Mouse (Mus musculus) stomach, embryonic 16.5 days (tissue): ENCODE measurements at regions not wholly inside any gene's neighbourhood (a gene's known extent, or its start where the extent isn't known, plus 50 kb on each side); places are given as distances from the start of the nearest gene placed in this dataset.
A peak's percentile ranks its signal among the peaks of the same experiment; 100 is the strongest.
"Not testable (repeated sequence)": the region's sequence is repeated elsewhere in the genome, so short reads cannot be mapped to it uniquely, and the experiment has no call there.

Experiments used
- ATAC-seq: fragments of 200-750 bp; cut with Nextera tagmentation; 2 replicates; pipeline ENCODE4 v1.8.0; 2017; ENCODE audit warnings: moderate number of reproducible peaks, moderate TSS enrichment; ENCODE audit not compliant: insufficient read depth, low FRiP score
- H3K27ac ChIP-seq: fragments of 300-500 bp; sonication (generic); 2 replicates; pipeline ENCODE4 v1.5.1; 2014; ENCODE audit warnings: low read length
- H3K27me3 ChIP-seq: fragments of 300-500 bp; sonication (generic); 2 replicates; pipeline ENCODE4 v1.6.1; 2014; ENCODE audit warnings: low read length, control low read depth, mixed read lengths; ENCODE audit not compliant: control insufficient read depth, insufficient read depth
- H3K36me3 ChIP-seq: fragments of 300-500 bp; sonication (generic); 2 replicates; pipeline ENCODE4 v1.6.1; 2014; ENCODE audit warnings: low read length; ENCODE audit not compliant: control insufficient read depth, insufficient read depth
- H3K4me1 ChIP-seq: fragments of 300-500 bp; sonication (generic); 2 replicates; pipeline ENCODE4 v1.6.1; 2014; ENCODE audit warnings: low read length, control low read depth, mixed read lengths; ENCODE audit not compliant: control insufficient read depth, insufficient read depth
- H3K4me2 ChIP-seq: fragments of 300-500 bp; sonication (generic); 2 replicates; pipeline ENCODE4 v1.6.1; 2014; ENCODE audit warnings: low read depth, low read length, mixed read lengths
- H3K4me3 ChIP-seq: fragments of 300-500 bp; sonication (generic); replicated peaks from 2 replicates; pipeline ENCODE4 v1.5.1; 2014; ENCODE audit warnings: mild to moderate bottlenecking, low read length
- H3K9ac ChIP-seq: fragments of 300-500 bp; sonication (generic); 2 replicates; pipeline ENCODE4 v1.6.1; 2014; ENCODE audit warnings: low read length
- H3K9me3 ChIP-seq: fragments of 300-500 bp; sonication (generic); replicated peaks from 2 replicates; pipeline ENCODE4 v1.6.1; 2016; ENCODE audit warnings: low read length, control low read depth; ENCODE audit not compliant: control insufficient read depth
- WGBS: fragments of 180-500 bp; shearing (Covaris S2); extraction: QIAGEN DNeasy Blood & Tissue Kit; methylation state at CpG from one replicate; pipeline ENCODE4 v1.1.7; 2014; 5-methylcytosine and 5-hydroxymethylcytosine counted together

DNA sequence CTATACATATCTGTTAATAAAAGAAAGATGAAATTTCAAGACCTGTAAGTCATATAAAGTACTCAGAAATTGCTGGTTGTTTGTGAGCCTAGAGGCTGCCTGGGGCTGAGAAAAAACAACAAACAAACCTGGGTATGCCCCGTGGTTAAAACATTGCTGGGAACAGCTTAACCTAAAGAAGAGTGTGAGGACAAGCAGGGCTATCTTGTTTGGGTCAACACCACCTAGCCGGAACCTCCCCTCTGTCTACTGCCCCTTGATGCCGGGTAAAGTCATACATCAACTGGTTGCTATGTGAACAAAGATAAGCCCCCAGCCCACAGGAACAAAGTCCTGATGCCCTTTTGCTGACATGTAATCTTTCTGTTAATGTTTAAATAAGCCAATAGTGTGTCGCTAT lies 74.0 kb upstream of the Zfp709 start:
- H3K9me3 ChIP-seq, H3K36me3 ChIP-seq, H3K27ac ChIP-seq, H3K27me3 ChIP-seq, ATAC-seq, H3K4me2 ChIP-seq, H3K4me3 ChIP-seq, H3K4me1 ChIP-seq, H3K9ac ChIP-seq: not testable (repeated sequence)
- WGBS: 31% methylated on average over 3 of the region's 4 CpGs

DNA sequence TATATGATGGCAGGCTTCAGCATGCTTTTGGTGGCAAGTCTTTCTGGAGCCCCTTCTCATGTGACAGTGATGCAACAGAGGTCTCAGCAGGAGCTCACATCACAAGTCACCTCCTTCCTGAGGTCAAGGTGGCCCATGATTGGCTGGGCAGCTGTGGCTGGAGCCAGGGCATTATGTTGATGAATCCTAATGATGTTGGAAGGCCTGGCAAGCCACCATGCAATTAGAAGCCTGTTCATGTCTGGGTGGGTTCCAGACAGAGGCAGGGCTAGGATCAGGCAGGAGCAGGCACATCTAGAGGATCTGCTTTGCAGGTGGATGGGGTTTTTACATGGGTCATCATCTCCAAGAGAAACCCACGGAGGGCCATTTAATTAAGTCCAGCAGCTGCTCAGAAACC lies 77.2 kb upstream of the Zfp709 start:
- H3K4me1 ChIP-seq, H3K9me3 ChIP-seq, H3K27ac ChIP-seq, H3K27me3 ChIP-seq, H3K36me3 ChIP-seq, H3K9ac ChIP-seq, ATAC-seq, H3K4me3 ChIP-seq, H3K4me2 ChIP-seq: not testable (repeated sequence)
- WGBS: 69% methylated on average over 1 of the region's 1 CpGs

DNA sequence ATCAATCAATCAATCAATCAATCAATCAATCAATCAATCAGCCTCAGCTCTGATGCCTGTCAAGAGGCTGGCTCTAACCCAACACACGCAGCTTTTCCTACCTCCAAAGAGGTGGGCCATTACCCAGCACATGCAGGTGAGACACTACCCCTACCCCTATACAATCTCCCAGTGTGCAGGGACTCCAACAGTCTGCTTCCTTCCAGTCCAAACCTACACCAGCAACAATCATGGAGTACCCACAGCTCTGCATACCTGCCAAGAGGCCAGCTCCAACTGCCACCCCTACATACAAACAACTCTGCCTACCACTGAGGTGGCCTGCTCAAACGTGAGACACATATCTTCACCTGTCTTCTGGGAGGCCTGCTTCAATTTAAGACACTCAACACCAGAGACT lies 76.7 kb upstream of the Fcho1 start:
- not testable (repeated sequence) for H3K4me2 ChIP-seq, H3K36me3 ChIP-seq, H3K9ac ChIP-seq, H3K4me1 ChIP-seq, H3K27me3 ChIP-seq, H3K4me3 ChIP-seq, H3K27ac ChIP-seq, H3K9me3 ChIP-seq
- WGBS: 67% methylated on average over 2 of the region's 2 CpGs
- ATAC-seq: peak; percentile 66; the same call in 1 of the 2 replicates

DNA sequence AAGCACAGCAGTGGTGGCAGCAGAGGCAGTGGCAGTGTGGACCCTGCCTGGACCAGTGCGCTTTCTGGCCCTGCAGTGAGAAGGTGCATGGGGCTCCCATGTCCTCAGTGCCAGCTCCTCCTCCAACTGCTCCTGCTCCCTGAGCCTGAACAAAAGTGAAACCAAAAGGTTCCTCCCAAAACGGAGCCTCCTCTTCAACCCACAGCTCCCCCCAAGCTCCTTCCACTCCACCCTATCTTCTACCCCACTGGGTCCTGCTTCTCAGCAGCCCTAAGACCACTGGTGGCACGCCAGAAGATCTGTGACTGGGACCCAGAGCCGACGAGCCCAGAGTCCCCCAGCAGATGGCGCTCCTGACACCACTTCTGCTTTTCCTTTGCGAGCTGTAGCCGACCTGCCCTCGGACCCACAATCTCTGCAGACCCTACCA lies 63.5 kb upstream of the Fcho1 start:
- H3K4me2 ChIP-seq, H3K9ac ChIP-seq, H3K4me1 ChIP-seq, H3K27ac ChIP-seq, H3K36me3 ChIP-seq, H3K9me3 ChIP-seq, H3K27me3 ChIP-seq, H3K4me3 ChIP-seq: not testable (repeated sequence)
- 8% methylated on average over 4 of the region's 9 CpGs for WGBS
- ATAC-seq: peak; percentile 21; the same call in 1 of the 2 replicates

- not testable (repeated sequence) for H3K9ac ChIP-seq, H3K27me3 ChIP-seq, H3K4me2 ChIP-seq, H3K36me3 ChIP-seq, H3K27ac ChIP-seq, H3K9me3 ChIP-seq, H3K4me3 ChIP-seq, H3K4me1 ChIP-seq
- 91% methylated on average over 9 of the region's 10 CpGs for WGBS
- ATAC-seq: peak; percentile 32; the same call in 1 of the 2 replicates
Measured at GRCm38 (mm10) chr8:71780624-71781023, 55.1 kb upstream of the Fcho1 start.

- not testable (repeated sequence) for H3K9me3 ChIP-seq, H3K27me3 ChIP-seq, H3K4me3 ChIP-seq, H3K36me3 ChIP-seq, H3K27ac ChIP-seq, H3K4me1 ChIP-seq, H3K9ac ChIP-seq, H3K4me2 ChIP-seq
- WGBS: 84% methylated on average over 2 of the region's 4 CpGs
- ATAC-seq: peak; percentile 61
Measured at GRCm38 (mm10) chr8:71779824-71780223, 54.3 kb upstream of the Fcho1 start.

DNA sequence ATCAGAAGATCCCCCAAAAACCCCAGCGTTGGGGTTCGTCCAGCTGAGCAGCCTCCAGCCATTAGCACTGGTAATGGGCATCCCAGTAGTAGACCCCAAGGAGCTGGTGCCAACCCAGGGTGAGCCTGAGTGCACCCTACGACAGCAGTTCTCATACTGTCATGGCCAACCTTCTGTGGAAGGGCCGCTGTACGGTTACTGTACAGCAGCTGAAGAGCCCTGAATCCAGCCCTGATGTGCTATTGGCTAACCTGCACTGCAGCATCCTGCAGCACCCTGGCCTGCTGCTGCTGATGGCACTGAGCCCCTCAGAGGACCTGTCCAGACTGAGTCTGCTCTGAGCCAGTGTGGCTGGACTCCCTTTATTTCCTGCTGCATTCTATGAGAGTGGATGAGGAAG lies 53.9 kb upstream of the Fcho1 start:
- H3K9ac ChIP-seq, ATAC-seq, H3K4me2 ChIP-seq, H3K36me3 ChIP-seq, H3K27ac ChIP-seq, H3K27me3 ChIP-seq, H3K4me1 ChIP-seq, H3K9me3 ChIP-seq, H3K4me3 ChIP-seq: not testable (repeated sequence)
- WGBS: 89% methylated on average over 5 of the region's 5 CpGs

DNA sequence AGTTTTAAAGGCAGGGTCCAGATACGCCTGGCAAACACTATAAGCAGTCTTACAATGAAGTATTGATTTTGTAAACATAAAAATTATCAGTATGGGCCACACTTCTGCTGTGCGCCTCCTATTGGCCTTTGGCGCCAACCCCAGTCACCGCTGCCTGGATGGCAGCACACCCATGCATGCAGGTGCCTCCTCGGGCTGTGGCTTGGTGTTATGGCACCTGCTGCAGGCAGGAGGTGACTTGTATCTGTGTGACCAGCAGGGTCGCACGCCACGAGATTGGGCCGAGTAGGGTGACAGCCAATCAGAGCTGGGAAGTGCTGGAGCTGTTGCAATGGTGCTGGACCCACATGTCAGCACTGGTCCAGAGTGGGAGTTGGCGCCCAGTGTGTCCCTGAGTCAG lies 53.4 kb upstream of the Fcho1 start:
- WGBS: 75% methylated on average over 10 of the region's 10 CpGs
- H3K9ac ChIP-seq: no peak overlapping the region
- no peaks in the 10 kb centered on the region for H3K9me3 ChIP-seq
- no peaks in the 10 kb centered on the region for H3K4me1 ChIP-seq
- H3K27ac ChIP-seq: no peak overlapping the region
- no peak for ATAC-seq
- no peak overlapping the region for H3K4me3 ChIP-seq
- no peaks in the 10 kb centered on the region for H3K36me3 ChIP-seq
- H3K4me2 ChIP-seq: no peak overlapping the region
- H3K27me3 ChIP-seq: no peaks in the 10 kb centered on the region
